Mouse (Mus musculus): ENCODE results near the gene Synj2.
A peak's percentile ranks its signal among the peaks of the same experiment; 100 is the strongest.

Synj2 gene

GRCm38 (mm10) chr17:5941230-5942043 is at the start of gene Synj2:
Gene Synj2, plus strand, starts transcription at chr17:5941280.
- no peak for DNase-seq (ENCODE audit: low spot score in 2 of 2)

DNA sequence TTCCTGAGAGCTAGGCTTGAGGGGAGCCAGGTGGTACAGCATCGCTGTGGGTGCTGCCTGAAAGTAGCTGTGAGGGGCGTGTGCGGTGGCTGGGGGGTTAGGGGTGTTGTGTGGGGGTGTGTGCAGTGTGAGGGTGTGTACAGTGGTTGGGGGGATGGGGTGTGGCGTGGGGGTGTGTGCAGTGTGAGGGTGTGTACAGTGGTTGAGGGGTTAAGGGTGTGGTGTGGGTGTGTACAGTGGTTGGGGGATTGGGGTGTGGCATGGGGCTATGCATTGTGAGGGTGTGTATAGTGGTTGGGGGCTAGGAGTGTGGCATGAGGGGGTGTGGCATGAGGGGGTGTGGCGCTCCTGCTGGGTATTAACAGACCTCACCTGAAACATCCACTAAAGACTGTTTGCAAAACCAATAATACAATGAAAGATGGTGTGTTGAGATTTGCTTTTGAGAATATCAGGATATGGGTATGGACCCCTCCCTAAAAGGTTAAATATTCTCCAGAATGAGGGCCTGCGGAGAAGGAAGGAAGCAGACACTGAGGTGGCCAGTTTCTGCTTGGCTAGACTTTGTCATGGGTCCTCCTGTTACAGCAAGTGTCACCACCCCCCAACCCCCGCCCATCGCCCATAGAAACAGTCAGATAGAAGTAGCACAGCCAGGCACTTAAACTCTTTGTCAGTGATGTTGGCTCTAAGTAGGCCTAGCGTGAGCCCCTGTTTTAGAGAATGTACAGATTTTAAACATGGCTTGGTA is 49.0 kb upstream of the Synj2 start:
- no peak for DNase-seq (ENCODE audit: low spot score in 2 of 2)

- no peak for DNase-seq (ENCODE audit: low spot score in 2 of 2)
Measured at GRCm38 (mm10) chr17:5893092-5893491, 48.0 kb upstream of the Synj2 start.

DNA sequence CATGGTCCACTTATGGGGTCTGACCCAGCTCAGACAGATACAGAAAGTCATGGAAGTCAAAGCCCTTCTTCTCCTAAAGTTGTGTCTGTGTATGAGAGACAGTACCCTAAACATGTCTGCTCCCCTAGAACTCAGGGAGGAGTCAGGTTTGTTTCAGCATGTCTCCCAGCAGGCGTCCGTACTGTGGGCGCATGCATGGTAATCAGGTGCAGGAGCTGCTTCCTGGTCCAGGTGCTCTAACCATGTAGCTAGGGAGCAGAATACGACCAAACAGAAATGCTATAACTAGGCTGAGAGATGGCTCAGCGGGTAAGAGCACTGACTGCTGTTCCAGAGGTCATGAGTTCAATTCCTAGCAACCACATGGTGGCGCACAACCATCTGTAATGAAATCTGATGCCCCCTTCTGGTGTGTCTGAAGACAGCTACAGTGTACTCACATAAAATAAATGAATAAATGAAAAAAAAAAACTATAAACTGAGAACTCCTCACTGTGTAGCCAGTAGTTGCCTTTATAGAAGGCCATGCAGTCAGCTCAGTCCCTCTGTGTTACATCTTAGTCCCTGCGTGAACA is 47.4 kb upstream of the Synj2 start:
- DNase-seq (ENCODE audit: low spot score in 2 of 2): no peak

GRCm38 (mm10) chr17:5896066-5896465 is 45.0 kb upstream of the Synj2 start:
- no peak for DNase-seq (ENCODE audit: low spot score in 2 of 2)

DNA sequence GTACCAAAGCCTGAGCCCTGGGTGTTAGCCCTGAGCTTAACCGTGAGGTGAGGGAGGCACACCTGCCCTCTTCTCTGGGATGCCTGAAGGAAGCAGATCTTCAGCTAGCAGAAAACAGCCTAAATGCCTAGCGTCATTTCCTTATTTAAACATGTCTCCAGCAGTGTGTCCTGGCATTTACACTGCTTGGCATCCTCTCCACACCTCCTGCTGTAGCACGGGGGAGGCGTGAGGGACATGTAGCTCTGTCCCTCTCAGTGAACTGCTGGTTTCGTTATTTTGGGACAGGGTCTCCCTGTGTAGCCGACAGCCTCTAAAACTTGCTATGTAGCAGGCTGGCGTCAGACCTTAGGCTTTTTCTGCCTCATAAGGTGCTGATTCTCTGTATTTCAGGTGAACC is 44.5 kb upstream of the Synj2 start:
- no peak for DNase-seq (ENCODE audit: low spot score in 2 of 2)

DNA sequence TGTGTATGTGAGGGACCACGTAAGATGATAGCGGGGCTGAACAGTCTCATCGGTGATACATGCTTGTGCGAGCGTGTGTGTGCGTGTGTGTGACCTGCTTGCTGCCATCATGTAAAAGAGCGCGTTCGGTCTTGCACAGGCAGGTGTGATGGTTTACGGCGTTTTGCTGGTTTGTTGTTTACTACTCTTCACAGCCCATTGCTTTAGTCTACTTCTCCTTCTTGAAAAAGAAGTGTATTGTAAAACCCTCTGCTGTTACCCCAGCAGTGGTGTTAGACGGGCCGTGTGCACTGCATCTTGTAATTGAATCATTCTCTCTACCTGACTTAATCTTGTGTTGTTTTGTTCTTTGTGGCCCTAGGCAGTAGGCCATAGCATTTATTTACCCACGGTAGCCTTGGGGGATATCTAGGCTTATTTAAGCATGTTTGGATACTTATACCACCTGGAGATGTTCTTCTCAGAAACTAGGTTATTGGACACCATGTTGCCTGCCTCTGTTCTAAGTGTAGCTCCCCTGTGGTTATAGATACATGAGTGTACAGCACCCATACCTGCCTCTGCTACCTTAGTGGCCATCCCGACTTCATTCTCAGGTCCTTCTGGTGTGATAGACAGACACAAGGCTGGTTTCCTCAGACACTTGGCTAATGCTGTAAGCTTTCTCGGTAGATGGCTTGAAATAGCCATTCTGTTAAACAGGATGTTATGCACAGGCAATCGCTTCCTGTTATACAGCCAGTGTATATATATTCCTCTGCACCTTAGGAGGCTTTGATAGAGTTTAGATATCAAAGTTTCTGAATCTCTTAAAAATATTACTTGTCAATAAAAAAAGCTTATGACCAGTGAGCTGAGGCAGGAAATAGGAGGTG is 43.5 kb upstream of the Synj2 start:
- no peak for DNase-seq (ENCODE audit: low spot score in 2 of 2)

GRCm38 (mm10) chr17:5899251-5899650 is 41.8 kb upstream of the Synj2 start:
- no peak for DNase-seq (ENCODE audit: low spot score in 2 of 2)

- no peak for DNase-seq (ENCODE audit: low spot score in 2 of 2)
Measured at GRCm38 (mm10) chr17:5901381-5901780, 39.7 kb upstream of the Synj2 start.

DNA sequence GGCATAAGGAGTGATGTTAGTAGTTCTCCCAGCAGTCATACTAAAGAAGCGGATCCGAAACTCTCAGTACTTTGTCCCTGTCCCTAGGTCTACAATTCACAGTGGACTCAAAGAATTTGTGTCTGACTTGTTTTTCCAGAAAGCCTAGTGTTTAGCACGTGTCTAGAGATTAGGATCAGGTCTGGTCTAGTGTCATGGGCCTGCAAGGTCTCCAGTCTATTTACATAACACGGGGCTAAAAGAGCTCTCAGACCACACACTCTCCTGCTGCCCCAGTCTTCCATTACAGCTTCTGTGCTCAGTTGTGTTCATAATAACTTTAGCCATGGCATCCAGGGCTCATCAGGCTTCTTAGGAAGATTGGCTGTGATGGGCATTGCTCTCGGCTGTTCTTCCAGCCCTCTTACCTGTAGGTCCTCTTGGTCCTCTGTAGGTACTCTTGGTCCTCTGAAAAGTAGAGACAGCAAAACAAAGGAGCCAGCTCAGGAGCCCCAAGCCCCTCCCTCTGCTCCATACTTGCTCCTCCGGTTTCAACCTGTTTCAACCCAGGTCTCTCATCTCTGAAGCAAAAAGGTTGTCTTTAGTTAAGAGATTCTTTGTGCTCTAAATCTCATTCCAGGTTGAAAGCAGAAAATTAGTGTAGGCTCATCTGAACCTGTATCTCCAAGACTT is 37.3 kb upstream of the Synj2 start:
- no peak for DNase-seq (ENCODE audit: low spot score in 2 of 2)

- no peak for DNase-seq (ENCODE audit: low spot score in 2 of 2)
Measured at GRCm38 (mm10) chr17:5909681-5910080, 31.4 kb upstream of the Synj2 start.

- peak in 1 of 2 experiments; percentile 31 for DNase-seq (ENCODE audit: low spot score in 2 of 2)
Measured at GRCm38 (mm10) chr17:5911591-5911990, 29.5 kb upstream of the Synj2 start.

DNA sequence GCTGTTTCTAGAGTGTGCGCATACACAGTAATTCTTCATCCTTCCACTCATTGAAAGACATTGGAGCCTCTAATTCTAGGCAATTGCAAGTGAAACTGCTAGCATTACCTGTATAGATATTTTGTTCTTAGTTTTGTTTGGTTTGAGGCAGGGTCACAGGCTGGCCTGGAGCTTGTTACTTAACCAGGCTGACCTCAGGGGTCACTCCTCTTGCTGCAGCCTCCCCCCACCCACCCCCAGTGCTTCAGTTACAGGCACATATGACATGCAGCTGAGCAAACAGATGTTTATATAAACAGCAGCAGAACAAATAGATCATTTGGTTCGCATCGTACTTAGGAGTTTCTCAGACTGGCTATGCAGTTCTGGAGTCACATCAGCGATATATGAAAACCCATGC is 28.3 kb upstream of the Synj2 start:
- DNase-seq (ENCODE audit: low spot score in 2 of 2): no peak

- DNase-seq (ENCODE audit: low spot score in 2 of 2): no peak
Measured at GRCm38 (mm10) chr17:5914217-5914616, 26.9 kb upstream of the Synj2 start.

- DNase-seq (ENCODE audit: low spot score in 2 of 2): no peak
Measured at GRCm38 (mm10) chr17:5921954-5922353, 19.1 kb upstream of the Synj2 start.

DNA sequence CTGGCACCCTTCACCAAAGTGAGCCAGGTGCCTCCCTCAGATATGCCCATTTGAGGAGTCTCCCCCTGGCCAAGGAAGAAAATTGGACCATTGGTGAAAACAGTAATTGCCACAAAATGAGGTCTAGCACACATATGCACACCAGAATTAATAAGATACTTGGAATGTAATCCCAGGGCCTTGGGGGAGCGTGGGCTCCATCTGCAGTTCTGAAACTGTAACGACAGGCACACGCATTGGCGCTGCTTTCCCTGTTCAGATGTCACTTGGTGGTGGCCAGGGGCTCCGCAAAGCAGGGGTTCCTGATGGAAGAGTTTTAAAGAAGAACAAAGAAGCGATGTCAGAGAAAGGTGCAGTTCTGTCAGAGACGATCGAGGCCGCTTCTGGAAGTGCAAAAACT is 17.8 kb upstream of the Synj2 start:
- peak; percentile 34 to 38 for DNase-seq (ENCODE audit: low spot score in 2 of 2)

- DNase-seq (ENCODE audit: low spot score in 2 of 2): no peak
Measured at GRCm38 (mm10) chr17:5924238-5924637, 16.8 kb upstream of the Synj2 start.

DNA sequence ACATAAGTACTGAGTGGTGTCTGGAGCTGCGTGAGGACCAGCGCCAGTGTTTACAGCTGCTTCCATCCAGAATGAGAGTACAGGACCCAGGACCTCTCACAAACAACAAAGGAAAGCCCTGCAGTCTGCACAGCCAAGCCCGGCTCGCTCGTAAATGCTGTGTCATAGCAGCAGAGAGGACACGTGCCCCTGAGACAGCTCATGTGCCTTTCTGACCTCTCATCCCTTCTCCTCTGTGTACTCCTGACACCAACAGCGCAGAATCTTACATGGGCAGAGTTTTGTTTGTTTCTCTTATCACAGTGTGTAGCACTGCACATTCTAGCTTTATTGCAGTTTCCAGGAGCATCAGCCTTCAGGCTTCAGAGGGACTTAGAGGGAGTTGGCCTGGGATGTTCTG is 14.4 kb upstream of the Synj2 start:
- DNase-seq (ENCODE audit: low spot score in 2 of 2): no peak

DNA sequence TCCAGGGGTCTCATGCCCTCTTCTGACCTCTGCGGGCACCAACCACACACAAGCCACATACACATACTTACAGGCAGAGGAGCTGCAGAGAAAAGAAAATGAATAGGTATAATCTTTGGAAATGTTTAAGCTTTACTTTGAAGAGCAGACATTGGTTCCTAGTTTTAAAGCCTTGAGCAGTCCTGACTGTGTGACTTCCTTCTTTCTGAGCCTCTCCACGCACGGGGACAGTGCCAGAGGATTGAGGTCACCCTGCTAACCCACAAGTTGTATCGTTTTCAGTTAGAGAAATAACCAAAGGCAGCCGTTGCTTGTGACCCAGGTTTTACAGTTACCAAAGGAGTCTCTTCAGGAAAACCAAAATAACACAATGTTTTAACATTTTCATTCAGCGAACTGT is 12.0 kb upstream of the Synj2 start:
- DNase-seq (ENCODE audit: low spot score in 2 of 2): no peak

DNA sequence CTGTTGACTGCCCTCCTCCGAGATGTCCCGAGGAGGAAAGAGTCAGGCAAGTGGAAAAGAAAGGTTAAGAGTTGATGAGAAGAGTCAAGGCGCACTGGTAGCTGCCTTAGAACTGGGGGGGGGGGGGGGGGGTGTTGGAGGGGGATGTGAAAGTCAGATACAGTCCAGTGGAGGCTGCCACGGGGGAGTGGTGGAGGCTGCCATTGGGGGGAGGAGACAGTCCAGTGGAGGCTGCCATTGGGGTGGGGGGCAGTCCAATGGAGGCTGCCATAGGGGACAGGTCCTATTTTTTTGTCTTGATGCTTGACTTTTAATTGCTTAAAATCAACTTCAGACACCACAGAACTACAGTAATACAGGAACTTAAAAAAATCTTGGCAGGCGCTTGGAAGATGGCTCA is 8.9 kb upstream of the Synj2 start:
- DNase-seq (ENCODE audit: low spot score in 2 of 2): no peak

All from frontal cortex, postnatal 25 days (tissue).